Mouse (Mus musculus) embryonic fibroblast, embryonic 13.5 days (primary cell): ENCODE results near the gene Coq4. TPM values are rescaled to one million over a fixed set of nuclear protein-coding genes. Genes with fewer than 3 reads are reported as not detected.

Experiments used
- H3K27ac ChIP-seq: 2 replicates; pipeline ENCODE4 v1.5.1; 2012; ENCODE audit warnings: low read length, control low read depth, inconsistent platforms; ENCODE audit not compliant: insufficient read depth
- H3K4me1 ChIP-seq: 2 replicates; pipeline ENCODE4 v1.6.1; 2011; ENCODE audit warnings: low read length; ENCODE audit not compliant: control insufficient read depth, insufficient read depth
- H3K4me3 ChIP-seq: 2 replicates; pipeline ENCODE4 v1.5.1; 2011; ENCODE audit warnings: mild to moderate bottlenecking, control low read depth, low read length; ENCODE audit not compliant: insufficient read depth
- CTCF ChIP-seq: IDR thresholded peaks from 2 replicates; pipeline ENCODE4 v1.5.1; 2011; ENCODE audit warnings: mild to moderate bottlenecking, control low read depth, low read length, moderate library complexity, borderline replicate concordance; ENCODE audit not compliant: insufficient read depth
- POLR2A ChIP-seq: IDR thresholded peaks from 2 replicates; pipeline ENCODE4 v1.6.1; 2011; ENCODE audit warnings: low read depth, mild to moderate bottlenecking, control low read depth, low read length, moderate library complexity
- polyA plus RNA-seq: library from polyadenylated mRNA; stranded (reverse); fragments of >200 nt; gene quantifications from 2 replicates; pipeline ENCODE4 v1.2.4, GENCODE M21; 2011; ENCODE audit warnings: low read depth; ENCODE audit not compliant: missing spikeins, insufficient read length

Coq4 gene
- polyA plus RNA-seq, 1 experiment = 12.6 TPM

- TF ChIP-seq CTCF = no peak
- TF ChIP-seq POLR2A = no peak
Observed at GRCm38 (mm10) chr2:29792772-29793487, 5.6 kb downstream of the Coq4 start.

DNA sequence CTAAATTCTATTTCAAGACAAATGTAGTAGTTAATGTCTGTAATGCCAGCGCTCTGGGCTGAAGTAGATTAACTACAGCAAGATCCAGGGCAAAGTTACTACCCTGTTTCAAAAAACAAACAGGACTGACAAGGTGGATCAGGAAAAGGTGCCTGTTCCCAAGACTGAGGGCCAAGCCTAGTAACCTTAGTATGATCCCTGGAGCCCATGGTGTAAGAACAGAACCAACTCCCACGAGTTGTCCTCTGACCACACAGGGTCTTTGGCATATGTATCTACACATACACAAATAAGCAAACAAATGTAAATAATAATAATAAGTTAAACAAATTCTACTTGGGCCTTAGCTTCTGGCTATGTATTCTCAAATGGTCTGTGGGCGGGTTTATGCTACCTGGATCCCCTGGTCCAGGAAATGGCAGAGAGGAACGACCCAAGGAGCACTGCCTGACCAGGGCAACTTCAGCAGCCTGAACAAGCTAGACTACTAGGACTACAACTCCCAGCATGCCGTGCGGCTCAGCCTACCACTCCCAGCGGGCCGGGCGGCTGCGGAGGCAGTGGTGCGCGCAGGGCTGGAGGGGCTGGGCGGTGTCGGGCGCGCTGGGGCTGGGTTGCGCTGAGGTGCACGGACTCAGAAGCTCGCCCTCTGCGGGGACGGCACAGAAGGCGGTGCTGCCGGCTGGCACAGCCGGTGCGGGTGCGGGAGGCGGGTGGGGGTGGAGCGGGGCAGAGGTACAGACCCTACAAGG is 15.0 kb downstream of the Coq4 start, which contains the start of gene Slc27a4:
Slc27a4 (plus strand) TSS at position 560 of the 752 bp plus-strand sequence.
- no peaks in the 10 kb centered on the region; the same call in 1 of the 2 replicates for H3K4me1 ChIP-seq
- peak within 1 kb of the TSS; percentile 83 for H3K4me3 ChIP-seq
- no peak within 1 kb of the TSS for H3K27ac ChIP-seq
- TF ChIP-seq POLR2A (peak; percentile 96), CTCF (no peak)

More at GRCm38 (mm10) chr2:29792772-29793487, 5.6 kb downstream of the Coq4 start:
- no peak overlapping the region for H3K27ac ChIP-seq
- no peaks in the 10 kb centered on the region for H3K4me1 ChIP-seq
- no peak overlapping the region for H3K4me3 ChIP-seq

DNA sequence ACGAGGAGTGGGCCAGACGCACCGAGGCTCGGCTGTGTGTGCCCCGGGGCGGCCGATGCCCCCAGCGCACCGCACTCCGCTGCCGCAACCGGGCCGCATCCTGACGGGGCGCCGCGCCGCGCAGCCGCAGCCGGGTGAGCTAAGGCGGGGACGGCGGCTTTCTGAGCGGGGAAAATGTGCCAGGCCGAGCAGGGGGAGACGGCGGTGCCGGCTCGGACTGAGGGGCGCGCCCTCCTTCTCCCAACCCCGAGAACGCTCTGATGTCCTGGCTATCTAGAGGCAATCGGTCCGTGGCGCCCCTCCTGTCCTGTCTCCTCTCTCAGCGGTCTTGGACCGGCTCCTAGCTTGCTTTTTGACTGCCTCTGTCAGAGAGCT is 15.5 kb downstream of the Coq4 start:
- Histone ChIP-seq H3K27ac (no peak overlapping the region), H3K4me1 (no peaks in the 10 kb centered on the region; the same call in 1 of the 2 replicates), H3K4me3 (peak overlapping the region; percentile 83)
- TF ChIP-seq POLR2A (no peak), CTCF (no peak)

- no peak overlapping the region for H3K27ac ChIP-seq
- peak overlapping the region; percentile 83 for H3K4me3 ChIP-seq
- H3K4me1 ChIP-seq = no peaks in the 10 kb centered on the region; the same call in 1 of the 2 replicates
- TF ChIP-seq CTCF = peak; percentile 56; the same call in 1 of the 2 replicates
- TF ChIP-seq POLR2A = no peak
Observed at GRCm38 (mm10) chr2:29803400-29803831, 16.1 kb downstream of the Coq4 start.

DNA sequence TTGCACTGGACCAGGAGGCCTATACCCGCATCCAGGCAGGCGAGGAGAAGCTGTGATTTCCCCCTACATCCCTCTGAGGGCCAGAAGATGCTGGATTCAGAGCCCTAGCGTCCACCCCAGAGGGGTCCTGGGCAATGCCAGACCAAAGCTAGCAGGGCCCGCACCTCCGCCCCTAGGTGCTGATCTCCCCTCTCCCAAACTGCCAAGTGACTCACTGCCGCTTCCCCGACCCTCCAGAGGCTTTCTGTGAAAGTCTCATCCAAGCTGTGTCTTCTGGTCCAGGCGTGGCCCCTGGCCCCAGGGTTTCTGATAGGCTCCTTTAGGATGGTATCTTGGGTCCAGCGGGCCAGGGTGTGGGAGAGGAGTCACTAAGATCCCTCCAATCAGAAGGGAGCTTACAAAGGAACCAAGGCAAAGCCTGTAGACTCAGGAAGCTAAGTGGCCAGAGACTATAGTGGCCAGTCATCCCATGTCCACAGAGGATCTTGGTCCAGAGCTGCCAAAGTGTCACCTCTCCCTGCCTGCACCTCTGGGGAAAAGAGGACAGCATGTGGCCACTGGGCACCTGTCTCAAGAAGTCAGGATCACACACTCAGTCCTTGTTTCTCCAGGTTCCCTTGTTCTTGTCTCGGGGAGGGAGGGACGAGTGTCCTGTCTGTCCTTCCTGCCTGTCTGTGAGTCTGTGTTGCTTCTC is 28.5 kb downstream of the Coq4 start:
- Histone ChIP-seq H3K27ac (no peak overlapping the region), H3K4me1 (peaks cover 3% of the 10 kb centered on the region; the same call in 1 of the 2 replicates)
- TF ChIP-seq POLR2A = no peak
- TF ChIP-seq CTCF = no peak

DNA sequence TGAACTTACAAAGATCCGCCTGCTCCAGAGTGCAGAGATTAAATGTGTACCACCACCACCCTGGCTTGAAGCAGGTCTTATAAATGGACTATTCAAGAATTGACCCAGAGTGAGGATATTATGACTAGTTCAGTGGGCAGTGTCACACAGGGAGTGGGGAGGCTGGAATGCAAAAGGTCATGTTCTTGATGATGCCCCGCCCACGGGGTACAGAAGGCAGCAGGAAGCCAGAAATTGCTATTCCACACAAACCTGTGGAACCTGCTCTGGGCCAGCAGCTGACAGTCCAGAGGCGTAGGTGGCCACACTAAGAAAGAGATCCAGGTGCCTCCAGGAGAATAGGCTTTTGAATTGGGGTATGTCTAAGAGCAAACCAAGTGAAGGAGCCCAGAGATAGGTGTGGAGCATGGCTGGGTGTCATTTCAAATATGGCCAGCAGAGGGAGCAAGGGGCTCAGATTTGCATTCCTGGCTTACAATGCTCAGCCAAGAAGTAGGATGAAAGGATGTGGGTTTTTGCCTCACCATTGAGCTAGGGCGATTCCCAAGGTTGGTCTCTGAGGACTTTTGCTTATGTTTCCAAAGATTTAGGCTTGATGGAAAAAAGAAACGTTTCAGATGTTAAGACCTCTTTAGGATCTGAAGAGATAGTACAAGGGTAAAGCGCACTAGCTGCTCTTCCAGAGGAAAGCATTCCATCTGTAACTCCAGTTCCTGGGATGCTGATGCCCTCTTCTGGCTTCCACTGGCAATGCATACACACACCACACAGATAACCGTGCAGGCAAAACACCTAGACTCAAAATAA is 30.3 kb downstream of the Coq4 start:
- no peak overlapping the region for H3K27ac ChIP-seq
- peaks cover 3% of the 10 kb centered on the region; the same call in 1 of the 2 replicates for H3K4me1 ChIP-seq
- TF ChIP-seq CTCF (peak; percentile 67; the same call in 1 of the 2 replicates), POLR2A (no peak)
- no peak overlapping the region for H3K4me3 ChIP-seq

More for the DNA sequence above, 28.5 kb downstream of the Coq4 start:
- no peak overlapping the region for H3K4me3 ChIP-seq

DNA sequence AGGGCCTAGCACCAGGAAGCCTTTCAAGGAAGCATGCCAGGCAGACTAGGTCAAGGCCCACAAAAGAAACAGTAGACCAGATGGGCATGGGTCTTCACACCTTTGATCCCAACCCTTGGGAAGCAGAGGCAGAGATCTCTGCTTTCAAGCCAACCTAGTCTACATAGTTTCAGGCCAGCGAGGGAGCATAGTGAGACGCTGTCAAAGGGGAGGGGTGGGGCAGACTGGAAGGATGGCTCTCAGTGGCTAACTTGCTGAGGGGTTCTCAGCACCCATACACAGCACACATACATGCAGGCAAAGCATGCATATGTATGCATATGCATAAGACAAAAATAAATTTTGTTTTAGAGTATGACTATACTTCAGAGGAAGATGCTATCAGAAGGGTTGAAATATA is 32.1 kb downstream of the Coq4 start:
- no peak overlapping the region for H3K27ac ChIP-seq
- H3K4me3 ChIP-seq = no peak overlapping the region
- H3K4me1 ChIP-seq = peaks cover 3% of the 10 kb centered on the region; the same call in 1 of the 2 replicates
- TF ChIP-seq POLR2A (no peak), CTCF (no peak)

DNA sequence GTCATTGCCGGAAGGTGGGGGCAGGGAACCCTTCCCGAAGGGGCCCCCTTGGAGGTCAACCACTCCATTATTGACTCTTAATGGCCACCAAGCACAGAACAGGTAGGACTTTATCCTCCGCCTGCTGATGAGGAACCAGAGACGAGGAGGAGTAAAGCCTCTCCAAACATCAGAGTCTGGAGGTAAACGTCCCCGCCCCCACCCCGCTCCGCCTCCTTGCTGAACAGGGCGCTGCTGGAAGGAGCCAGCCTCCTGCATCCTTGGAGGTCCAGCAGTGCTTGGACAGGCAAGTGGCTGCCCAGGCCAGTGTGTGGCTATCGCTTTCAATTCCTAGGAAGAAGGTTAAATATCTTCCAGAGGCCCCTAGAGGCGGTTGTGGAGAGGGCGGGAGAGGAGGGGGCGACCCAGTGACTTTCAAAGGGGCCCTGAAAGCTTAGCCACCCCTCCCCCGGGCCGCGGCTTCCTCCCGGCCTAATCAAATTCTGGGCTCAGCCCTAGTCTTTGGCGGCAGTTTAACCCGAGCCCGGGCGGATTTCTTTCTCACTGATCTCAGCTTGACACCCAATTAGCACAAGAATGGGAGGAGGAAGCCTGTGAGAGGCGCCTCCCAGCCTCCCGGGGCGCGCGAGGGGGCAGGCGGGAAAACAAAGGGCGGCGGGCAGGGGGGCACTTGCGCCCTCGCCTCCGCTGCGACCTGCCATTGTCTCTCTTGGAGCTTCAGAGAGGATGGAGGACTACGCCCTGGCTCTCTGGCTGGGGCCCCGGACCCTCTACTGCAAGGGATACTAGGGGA is 32.9 kb downstream of the Coq4 start, which contains the start of gene Urm1:
Urm1 (plus strand) TSS at position 51 of the 793 bp plus-strand sequence.
- H3K4me1 ChIP-seq = peaks cover 3% of the 10 kb centered on the region; the same call in 1 of the 2 replicates
- peak within 1 kb of the TSS; percentile 22 for H3K4me3 ChIP-seq
- no peak for TF ChIP-seq CTCF
- TF ChIP-seq POLR2A = peak; percentile 89
- H3K27ac ChIP-seq = peak within 1 kb of the TSS; percentile 13; the same call in 1 of the 2 replicates
